Mouse (Mus musculus): ENCODE measurements at regions not wholly inside any gene's neighbourhood (a gene's known extent, or its start where the extent isn't known, plus 50 kb on each side); places are given as distances from the start of the nearest gene placed in this dataset.
"Not testable (repeated sequence)": the region's sequence is repeated elsewhere in the genome, so short reads cannot be mapped to it uniquely, and the experiment has no call there.

DNA sequence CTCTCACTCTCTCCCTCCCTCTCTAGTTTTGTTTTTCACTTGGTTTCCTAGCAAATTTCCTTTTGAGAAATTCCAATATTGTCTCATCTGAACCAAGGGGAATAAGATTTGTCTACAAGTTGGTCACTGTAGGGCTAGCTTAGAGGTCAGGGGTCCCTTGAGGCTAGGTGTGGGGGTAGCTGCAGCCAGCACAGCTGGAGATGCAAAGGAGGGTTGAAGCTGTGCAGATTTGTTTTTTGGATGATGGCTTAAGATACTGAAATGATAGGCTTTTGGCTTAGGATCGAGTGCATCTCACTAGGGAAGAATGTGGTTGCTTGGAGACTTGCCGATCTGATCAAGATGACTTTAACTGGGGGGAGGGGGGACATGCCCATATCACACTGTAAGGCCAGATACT lies 88.3 kb upstream of the Tmem28 start:
- peak in 1 of 2 experiments; percentile 3 for DNase-seq
- intact Hi-C loops (cut with DNase I), result no loop called here

DNA sequence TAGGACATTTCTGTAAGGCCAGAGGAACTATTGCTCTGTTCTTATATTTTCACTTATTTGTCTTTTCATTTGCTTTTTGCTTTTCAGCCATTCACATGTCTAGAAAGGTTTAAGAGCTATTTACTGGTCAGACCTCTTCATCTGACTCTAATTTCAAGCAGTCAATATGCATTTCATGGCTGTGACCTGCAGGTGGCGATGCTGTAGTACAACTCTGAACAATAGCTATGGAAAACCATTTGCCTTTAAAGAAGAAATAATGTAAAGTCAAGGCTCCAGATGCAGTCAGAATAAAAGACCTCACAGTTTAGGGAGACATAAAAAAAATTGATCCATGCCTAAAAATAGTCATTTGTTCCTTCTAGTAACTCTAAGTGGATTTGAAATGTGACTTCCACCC lies 95.7 kb upstream of the Tmem28 start:
- DNase-seq, result no peak
- intact Hi-C loops (cut with DNase I), result loop anchor here (5.0 kb wide), 1 partner anchor 757 kb away; no protein-coding TSS in a partner anchor

DNA sequence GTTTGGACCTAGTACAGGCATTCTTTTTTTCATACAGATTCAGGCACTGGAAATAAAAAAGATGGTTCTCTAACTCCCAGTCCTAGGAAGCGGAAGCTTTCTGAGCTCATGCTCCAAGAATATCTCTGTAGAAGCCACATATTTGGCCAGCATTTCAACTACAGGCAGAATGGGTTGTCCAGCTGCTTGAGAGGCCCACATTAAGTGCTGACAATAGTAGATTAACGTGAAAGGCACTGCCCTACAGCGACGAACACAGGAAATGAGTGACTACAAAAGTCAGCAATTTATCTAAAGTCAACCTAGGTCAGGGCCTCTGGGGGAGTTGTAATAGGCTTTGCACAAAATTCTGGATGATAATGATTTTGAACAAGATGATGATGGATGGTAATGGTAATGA lies 125.5 kb upstream of the Tmem28 start:
- DNase-seq, result no peak
- intact Hi-C loops (cut with DNase I), result no loop called here

DNA sequence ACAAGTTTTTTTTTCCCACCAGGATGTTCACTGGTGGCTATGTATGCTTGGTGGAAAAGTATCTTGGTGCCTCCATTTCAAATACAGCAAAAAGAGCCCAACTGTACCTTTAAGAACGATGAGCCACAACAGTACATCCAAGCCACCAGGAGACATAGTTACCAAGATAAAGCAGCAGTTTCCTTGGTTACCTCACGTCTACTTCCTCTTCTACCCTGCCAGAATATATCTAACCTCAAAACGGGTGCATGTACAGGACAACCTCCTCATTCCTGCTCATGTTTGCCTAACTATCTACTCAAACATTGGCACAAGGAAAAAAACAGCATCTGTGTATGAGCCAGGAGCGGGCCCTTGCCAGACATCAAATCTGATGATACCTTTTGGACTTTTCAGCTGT lies 129.8 kb upstream of the Tmem28 start:
- intact Hi-C loops (cut with DNase I), result no loop called here
- DNase-seq, result no peak

DNA sequence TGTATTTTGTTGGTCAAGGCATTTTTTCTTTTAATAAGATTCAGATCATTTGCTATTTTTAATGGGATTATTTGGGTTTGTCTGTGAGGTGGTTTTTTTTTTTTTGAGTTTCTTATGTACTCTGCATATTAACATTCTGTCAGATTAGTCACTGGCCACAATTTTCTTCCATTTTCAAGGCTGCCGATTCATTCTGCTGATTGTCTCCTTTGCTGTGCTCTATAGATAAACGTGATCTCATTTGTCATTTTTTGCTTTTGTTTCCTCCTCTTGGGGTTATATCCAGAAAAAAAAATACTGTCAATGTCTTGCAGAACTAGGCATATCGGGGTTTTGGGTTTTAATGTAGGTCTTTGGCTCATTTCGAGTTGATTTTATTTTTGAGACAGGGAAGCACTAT lies 131.1 kb upstream of the Tmem28 start:
- intact Hi-C loops (cut with DNase I), result no loop called here
- no peak for DNase-seq

DNA sequence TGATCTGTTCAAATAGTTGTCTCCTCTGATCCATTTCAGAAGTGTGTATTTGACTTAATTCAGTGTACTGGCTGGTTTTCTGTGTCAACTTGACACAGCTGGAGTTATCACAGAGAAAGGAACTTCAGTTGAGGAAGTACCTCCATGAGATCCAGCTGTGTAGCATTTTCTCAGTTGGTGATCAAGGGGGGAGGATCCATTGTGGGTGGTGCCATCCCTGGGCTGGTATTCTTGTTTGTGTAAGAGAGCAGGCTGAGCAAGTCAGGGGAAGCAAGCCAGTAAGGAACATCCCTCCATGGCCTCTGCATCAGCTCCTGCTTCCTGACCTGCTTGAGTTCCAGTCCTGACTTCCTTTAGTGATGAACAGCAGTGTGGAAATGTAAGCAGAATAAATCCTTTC lies 138.3 kb upstream of the Tmem28 start:
- DNase-seq; intact Hi-C loops (cut with DNase I): not testable (repeated sequence)

DNA sequence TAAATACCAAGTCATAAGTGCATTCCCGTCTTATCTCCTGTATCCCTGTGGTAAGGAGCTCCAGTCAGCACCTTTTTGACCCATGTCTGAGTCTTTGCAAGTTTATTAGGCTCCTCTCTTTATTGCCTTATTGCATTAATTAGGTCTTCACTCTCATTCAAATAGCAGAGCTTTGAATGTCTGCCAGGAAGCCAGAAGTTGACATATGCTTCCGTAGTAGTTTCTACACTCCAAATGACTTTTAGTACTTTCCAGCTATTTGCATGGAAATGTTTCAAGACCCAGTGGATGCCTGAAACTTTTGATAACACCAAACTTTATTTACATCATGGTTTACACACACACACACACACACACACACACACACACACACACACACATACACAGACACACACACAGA lies 153.2 kb upstream of the Tmem28 start:
- intact Hi-C loops (cut with DNase I), result no loop called here
- no peak for DNase-seq

DNA sequence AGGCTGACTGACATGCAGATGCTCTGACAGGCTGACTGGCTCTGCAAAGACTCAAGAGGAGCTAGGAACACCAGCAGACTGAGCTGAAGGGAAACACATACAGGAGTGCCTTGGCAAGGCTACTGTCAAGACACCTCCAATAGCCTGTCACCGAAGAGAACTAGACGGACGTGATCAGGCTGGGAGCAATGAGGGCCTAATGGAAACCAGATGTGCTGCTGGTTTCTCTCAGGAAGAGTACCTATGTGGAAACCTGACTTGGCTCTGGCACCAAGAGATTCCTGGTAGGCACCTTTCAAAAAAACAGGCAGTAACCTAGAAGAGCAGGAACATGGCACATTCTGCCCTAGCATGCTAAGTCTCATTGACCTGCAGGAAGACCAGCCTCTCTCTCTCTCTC lies 158.3 kb upstream of the Tmem28 start:
- intact Hi-C loops (cut with DNase I), result no loop called here

DNA sequence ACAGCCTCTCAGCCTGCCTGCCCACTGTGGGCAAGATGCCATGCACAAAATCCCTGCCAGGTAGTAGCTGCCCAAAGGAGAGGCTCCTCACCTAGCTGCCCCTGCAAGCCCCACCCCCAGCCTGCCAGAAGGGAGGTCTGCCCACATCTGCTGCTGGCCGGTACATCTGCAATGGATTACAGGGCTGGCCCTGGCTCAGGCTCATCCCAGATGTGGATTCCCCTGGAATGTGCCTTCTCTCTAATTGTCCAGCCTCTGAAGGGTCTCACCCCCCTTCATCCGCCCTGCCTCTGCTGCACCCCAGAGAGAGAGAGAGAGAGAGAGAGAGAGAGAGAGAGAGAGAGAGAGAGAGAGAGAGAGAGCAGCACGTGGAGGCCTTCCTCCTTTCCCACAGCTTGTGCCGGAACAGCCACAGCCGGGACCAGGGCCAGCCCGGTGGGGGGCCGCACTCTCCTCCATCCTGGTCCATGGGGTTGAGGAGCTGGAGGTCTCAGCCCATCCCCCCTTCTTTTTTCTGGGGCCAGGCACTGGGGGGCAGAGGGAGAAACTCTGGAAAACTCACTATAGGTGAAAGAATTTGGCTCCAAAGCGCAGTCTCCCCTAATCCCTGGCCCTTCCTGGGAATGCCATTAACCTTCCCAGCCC lies 161.2 kb upstream of the Tmem28 start:
- intact Hi-C loops (cut with DNase I), result loop anchor here (10.0 kb wide), 1 partner anchor 305 kb away; no protein-coding TSS in a partner anchor

More for the DNA sequence above, 158.3 kb upstream of the Tmem28 start:
- no peak for DNase-seq

DNA sequence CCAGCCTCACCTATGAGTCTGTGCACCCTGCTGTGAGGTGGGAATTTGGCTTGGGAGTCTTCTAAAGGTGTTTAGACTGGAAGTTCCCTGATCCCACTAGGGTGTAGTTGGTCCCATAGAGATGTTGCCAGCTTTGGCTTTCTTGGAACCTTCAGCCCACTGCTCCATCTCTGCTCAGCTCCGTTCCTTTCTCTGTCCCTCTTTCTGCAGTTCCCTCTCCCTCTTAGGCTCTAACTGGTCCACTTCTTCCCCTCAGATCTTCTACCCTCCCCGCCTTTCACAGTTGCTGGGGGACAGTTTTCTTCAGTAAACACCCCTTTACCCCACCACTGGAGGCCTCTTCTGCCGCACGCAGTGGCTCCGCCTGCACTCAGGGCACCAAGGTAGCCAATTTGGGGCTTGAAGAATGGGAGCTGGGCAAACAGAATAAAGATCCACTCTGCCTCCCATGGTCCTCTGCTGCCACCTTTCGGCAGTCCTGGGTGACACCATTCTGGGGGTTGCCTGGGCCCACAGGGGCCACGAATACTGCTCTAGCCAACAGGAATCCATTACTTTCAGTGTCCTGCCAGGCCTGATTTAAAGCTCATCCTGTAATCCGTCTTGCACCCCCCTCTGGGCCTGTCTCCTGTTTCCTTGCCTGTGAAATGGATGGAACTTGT lies 162.9 kb upstream of the Tmem28 start:
- peak; percentile 63 to 68 for DNase-seq
- intact Hi-C loops (cut with DNase I), result loop anchor here (1.0 to 10.0 kb wide), 3 partner anchors 135 to 528 kb away; no protein-coding TSS in a partner anchor

More for the DNA sequence above, 161.2 kb upstream of the Tmem28 start:
- DNase-seq, result no peak

DNA sequence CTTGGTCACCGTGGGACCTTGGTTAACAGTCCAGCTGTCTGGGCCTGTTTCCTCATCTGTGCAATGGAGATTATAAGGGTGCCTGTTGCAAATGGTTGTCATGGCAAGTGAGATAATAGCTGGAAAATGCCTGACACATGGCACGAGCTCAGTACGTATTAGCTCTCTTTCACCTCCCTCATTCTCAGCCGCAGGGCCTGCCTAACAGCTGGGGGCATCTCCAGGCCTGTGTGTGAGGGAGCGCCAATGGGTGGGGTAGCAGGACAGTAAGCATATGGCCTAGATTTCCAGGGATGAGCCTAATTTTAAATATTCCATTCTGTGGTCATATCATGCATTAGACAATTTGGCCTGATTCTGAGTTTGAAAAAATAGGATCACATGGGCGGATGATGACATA lies 163.8 kb upstream of the Tmem28 start:
- intact Hi-C loops (cut with DNase I), result loop anchor here (2.0 to 10.0 kb wide), 2 partner anchors 134 to 302 kb away; no protein-coding TSS in a partner anchor
- DNase-seq, result no peak

DNA sequence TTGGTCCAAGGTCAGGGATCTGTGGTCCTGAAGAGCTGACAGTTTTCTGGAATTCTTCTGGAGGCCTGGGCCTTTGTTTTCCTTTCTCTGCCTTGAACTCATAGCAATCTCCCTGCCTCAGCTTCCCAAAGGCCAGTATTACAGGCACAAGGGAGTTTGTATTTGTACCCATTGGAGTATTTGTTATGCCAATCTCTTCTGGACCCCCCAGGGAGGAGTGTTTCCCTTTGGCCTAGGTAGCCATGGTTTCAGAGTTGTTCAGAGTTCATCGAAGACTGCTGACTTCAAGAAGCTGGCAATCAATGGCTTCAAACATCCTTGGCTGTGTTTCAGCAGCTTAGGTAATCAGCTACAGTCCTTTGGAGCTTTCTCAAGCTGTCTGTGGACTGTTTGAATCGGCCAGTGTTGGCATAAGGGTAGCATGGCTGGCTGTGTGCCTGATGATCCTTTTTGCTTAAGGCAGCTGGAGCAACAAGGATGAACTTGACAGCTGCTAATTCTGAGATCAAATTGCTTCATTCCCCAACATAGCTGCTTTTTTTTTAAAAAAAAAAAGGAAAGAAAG lies 161.2 kb upstream of the Pja1 start:
- intact Hi-C loops (cut with DNase I), result no loop called here
- no peak for DNase-seq

DNA sequence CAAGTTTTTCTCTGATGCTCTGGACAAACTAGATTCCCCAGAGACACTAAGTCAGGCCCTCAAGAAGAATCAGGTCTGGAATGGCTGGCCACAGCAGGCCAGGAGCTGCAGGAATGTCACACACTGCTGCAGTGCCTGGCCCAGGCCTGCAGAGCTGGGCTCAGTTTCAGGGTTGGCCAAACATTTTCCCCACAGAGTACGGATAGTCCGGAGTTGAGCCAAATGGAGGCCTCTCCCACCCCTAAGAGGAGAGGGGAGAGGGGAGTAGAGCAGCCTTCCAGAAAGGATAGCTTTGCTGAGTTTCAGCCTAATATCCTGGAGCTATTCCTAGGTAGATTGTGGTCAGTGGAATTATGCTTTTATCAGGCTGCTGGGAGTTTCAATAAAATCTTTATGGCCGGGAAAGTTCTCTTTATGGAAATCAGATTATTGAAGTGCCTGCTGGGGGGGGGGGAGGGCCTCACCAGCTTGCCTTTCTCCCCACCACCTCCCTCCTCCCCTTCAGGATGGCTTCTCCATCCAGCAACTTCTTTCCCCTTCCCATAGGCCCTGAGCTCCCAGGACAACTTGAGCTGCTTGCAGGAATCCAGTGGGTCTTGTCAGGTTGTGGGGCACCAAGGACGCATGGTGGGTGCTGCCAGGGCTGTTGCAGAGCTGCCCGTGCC lies 153.6 kb upstream of the Pja1 start:
- no peak for DNase-seq
- intact Hi-C loops (cut with DNase I), result no loop called here

DNA sequence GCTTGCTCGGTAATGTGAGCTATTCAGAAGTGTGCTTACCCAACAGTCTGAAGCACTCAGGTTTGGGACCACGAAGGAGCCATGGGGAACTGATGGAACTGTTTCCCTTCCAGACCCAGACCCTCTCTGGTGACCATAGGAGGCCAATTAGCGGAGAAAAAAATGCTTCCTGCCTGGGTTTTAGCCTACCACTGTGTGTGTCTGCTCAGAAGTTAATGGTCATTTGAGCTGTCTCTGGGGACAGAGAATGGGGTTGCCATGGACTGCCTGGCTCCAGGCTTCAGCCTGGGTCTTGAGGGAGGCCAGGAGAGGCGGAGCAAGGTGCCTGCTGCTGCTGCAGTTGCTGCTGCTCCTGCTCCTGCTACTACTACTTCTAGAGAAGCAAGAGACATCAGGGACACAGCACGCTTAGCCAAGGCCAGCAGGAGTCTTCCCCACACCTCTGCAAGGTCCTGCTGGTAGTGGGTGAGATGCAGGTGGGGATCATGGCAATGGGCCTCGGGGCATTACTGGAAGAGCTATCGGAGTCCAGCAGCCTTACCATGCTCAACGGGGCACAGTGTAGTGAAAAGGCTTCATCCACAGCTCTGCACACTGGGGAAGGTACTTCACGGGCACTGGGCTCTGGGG lies 141.2 kb upstream of the Pja1 start:
- intact Hi-C loops (cut with DNase I), result no loop called here
- DNase-seq, result no peak

DNA sequence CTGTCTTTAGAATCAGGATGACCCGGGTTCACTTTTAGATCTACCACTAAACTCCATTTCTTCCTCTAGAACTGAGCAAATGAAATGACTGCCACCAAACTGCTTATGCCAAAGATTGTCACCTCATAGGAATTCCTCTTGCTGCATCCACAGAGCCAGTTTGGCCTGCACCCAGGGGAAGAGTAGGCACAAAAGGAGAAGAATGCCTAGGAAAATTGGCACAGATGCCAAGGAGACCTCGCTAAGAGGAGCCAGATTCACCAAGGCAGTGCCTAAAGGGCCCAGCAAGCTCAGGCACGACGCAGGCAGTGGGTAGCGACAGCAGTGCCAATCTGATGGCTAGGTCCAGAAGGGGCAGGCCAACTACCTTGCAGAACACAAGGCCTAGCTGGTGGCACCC lies 139.0 kb upstream of the Pja1 start:
- no peak for DNase-seq

DNA sequence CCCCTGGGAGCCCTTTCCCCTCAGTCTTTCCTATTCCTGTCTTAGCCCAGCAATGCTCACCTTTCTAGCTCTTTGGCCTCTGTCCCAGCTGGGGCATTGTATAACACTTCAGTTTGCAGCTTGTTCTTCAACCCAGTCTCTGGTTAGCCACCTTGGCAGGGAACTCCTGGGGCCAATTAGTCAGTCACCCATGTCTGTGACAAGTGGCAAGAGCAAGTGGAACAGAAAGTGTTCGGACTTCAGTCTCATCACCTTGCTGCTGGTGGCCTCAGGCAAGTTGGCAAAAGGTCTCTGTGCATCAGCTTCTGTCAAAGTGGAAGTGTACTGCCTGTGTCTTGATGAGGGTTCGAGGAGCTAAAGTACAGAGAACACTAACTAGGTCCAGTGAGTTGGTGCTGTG lies 138.5 kb upstream of the Pja1 start:
- intact Hi-C loops (cut with DNase I), result no loop called here

More for the DNA sequence above, 139.0 kb upstream of the Pja1 start:
- intact Hi-C loops (cut with DNase I), result no loop called here

DNA sequence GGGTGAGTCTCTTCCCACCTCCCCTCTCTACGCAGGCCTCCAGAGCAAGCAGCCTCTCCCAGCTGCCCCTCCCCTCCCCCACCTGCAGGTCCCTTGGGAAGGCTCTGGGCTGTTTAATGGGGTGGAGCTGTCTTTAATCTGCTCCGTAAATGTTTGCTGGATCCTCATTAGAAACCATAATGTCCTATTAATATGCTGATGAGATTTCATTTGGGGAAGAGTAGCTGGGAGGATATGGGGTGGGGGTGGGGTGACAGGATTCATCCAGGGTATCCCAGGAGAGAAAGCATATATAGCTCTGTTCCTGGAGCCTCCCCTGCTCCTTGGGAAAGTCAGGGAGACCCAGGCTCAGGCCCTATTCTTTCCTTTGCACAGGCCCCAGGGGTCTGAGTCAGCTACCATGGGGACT lies 137.2 kb upstream of the Pja1 start:
- intact Hi-C loops (cut with DNase I), result no loop called here
- no peak for DNase-seq

More for the DNA sequence above, 138.5 kb upstream of the Pja1 start:
- no peak for DNase-seq

DNA sequence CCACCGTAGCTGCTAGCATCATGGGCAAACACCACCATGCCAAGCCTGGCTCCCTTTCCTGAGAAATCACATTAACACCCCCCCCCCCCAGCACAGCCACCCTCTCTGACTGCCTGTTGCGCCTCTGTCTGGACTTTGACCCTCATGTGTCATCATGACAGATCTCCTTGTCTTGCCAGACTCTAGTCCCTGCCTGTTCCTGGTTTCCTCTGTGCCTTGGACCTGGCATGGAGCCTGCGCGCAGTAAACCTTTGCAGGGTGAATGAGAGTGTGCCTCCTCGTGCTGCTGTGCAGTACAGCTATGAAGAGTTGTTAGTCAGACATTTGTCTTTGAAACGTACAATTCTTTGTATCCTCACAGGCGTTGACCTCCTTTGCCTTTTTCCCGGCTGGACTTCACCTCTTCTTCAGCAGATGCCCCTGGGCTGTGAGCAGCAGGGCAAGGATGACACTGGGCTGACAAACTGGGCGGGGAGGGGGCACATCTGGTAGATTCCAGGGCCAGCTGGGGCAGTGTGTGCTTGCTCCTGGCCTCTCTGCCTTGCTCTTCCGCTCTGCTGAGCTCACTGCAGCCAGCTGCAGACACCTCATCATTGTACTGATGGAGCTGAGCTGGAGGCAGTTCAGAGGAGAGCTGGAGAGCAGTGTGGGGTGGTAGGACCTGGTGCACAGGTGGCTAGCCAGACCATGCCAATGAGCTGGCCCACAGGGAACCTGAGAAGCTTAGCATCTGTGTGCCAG lies 134.2 kb upstream of the Pja1 start:
- intact Hi-C loops (cut with DNase I), result no loop called here
- DNase-seq, result no peak

DNA sequence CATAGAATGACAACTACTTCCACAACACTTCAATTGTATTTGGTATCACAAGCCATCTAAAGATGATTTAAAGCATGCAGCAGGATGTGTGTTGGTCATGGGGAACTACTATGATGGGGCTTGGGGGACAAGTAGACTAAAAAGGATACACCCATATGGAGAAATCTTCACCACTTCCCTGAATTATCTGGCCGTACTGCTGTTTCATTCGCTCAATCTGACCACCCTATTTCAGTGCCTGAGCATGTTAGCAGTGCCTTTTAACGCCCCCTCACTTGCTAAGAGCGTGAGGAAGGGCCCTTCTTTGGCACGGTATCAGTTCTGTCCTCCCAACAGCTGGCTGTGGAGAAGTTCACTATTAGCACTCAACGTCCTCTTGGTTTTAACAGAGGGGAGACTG lies 132.6 kb upstream of the Pja1 start:
- DNase-seq, result no peak
- intact Hi-C loops (cut with DNase I), result no loop called here

DNA sequence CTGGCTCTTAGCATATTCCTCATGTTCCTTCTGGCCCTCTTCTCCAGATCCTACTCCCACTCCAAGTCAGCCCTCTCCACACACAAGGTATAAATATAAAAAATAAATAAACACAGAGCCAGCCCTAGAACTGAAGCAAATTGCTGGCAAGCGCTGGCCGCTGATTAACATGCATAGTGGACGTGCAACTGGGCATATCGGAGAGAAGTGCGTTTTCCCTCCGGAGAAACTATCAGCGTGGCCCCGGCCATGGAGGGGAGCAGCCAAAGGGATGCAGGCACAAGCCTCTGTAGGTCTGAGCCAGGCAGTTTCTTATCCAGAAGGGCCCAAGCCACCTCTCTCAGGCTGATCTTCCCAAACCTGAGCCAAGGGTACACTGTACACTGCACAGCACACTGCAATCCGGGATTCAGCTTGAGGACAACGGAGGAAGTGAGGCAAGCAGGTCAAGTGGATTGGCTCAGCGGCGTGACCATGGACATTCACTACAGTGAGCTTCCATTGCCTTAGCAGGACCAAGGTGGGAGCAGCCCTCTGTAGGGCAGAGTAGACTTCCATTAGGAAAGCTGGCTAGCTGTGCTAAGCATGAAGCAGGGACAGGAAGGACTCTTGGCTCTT lies 131.3 kb upstream of the Pja1 start:
- intact Hi-C loops (cut with DNase I), result no loop called here
- no peak for DNase-seq

Data from heart, postnatal 36 days (tissue).